Mouse (Mus musculus) heart, adult 18-20 months (tissue): ENCODE data around the gene Rgs14. TPM values are rescaled to one million over a fixed set of nuclear protein-coding genes. Genes with fewer than 3 reads are reported as not detected.

Source experiments
- DNase-seq, 2 experiments: peaks; one replicate each; pipeline ENCODE4 v3.0.0; 2021 to 2022; ENCODE audit warnings: mixed read lengths in 1 of 2
- total RNA-seq, 2 experiments: library from RNA; stranded (reverse); gene quantifications; 2 replicates each; pipeline ENCODE4 v1.2.3; 2021

Rgs14 gene
- total RNA-seq, 2 experiments from 2014 or later: 0.57 to 1.5 TPM

DNA sequence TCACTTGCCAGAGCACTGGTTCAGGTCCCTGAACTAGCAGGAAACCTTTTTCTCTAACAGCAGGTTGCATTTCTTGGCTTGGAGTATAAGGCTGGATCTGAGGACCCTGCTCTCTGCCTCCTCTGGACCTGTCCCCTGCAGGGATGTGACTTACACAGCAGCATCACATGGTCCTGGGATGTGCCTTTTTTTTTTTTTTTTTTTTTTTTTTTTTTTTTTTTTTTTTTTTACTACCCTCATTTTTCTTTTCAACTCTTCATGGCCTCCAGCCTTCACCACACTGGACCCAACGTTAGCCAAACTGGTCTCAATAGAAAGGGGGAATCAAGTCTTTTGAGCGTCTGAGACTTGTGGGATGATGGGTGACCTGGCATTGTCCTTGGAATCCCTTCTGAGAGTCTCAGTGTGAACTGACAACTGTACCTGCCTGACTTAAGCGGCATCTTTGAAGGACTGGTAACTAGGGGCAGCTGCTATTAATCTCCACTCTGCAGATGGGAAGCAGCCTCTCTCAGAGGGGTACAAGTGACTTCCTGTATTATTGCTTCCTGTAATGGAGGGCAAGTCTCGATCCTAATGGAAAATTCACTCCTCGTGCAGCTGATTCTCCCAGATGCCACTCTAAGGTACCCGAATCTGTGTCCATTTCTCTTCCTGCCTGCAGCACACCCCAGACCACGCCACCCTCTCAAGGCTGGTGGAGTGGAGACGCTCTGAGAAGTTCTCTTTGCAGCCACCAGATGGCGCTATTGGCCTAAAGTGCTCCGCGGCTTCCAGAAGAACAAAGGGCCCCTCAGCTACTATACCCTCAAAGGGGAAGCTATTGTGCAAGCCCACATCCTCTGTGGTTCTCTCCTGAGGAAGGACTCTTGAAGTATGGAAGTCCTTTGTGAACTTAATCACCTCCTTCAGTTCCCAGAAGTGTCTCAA is 35.6 kb downstream of the Rgs14 start:
- DNase-seq: peak; percentile 78 to 84

DNA sequence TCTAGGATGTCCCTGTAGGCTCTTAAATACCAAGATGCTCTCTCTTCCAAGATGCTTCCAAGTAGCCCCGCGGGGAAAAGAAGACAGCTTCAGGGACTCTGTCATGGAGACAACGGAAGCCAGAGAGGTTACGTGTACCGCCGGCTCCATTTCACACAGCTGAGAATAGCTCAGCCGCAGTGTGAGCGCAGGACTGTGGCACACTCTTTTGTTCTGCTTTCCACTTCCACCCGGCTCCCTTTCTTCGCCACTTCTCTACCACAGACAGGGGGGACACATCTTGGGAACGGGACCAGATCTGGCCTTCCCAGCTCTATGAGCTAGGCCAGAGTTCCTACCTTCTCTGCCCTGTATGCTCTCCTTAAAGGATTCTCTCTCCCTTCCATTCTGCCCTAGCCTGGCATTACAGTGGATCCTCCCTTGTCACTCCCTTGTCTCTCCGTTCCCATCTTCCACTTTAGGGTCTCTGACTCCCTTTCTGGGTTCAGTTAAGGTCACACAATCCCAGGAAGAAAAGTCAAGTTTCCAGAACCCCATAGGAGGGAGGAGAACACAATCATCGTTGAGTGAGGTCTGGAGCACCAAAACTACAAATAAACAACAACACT is 36.4 kb downstream of the Rgs14 start:
- DNase-seq: no peak

DNA sequence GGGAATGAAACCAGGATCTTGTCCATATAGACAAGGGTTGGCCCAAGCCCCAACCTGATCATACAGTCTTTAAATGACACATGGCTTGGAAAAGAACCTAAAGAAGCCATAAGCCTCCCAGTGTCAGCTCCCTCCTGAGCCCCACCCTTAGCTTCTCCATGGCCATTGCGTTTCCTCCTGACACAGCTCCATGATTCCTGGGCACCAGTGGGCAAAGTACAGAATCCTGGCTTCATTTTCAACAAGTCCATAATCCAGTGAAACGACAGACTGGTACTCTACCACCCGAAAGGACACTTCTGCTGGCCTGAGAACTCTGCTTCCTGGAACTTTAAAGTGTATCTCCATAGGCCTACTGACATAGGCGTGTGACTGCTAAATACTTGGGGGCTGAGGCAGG is 37.8 kb downstream of the Rgs14 start:
- no peak for DNase-seq

DNA sequence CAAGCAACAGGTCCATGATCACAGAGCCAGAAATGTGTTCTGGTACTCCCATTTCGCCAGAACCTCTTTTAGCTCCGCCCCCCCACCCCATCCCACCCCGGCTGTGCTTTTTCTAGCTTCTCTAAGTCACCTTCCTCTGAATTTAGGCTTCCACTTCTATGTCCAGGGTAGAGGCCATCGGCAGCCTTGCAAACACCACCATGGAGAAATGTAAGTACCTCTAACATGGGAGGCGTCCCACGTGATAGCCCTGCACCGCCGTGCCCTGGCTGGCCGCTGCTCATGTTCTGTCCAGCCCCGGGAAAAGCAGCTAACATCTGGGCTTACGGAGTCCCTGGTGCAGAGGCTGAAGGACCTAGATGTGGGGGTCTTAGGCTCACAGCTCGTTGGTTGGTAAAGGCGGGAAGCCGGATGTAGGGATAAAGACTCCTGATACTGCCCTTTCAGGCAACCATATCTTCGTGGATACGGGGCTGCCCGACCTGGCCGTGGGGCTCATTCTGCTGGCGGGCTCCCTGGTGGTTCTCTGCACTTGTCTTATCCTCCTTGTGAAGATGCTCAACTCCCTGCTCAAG is 39.1 kb downstream of the Rgs14 start:
- DNase-seq: no peak

DNA sequence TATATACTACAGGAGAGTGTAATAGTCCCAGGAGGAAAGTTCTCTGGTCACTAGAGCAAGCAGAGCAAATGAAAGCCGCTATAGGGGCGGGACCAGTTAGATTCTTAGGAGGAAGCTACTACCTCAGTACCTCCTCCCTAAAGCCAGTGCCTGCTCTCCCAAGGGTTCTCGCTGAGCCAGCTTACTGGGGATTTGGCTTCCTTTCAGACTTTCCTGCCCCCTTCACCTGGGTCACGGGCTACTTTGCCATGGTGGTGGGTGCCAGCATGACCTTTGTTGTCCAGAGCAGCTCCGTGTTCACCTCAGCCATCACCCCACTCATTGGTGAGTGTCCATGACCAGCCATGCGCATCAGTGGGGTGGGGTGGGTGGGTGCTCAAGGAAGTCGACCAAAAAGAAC is 42.3 kb downstream of the Rgs14 start:
- no peak for DNase-seq

DNA sequence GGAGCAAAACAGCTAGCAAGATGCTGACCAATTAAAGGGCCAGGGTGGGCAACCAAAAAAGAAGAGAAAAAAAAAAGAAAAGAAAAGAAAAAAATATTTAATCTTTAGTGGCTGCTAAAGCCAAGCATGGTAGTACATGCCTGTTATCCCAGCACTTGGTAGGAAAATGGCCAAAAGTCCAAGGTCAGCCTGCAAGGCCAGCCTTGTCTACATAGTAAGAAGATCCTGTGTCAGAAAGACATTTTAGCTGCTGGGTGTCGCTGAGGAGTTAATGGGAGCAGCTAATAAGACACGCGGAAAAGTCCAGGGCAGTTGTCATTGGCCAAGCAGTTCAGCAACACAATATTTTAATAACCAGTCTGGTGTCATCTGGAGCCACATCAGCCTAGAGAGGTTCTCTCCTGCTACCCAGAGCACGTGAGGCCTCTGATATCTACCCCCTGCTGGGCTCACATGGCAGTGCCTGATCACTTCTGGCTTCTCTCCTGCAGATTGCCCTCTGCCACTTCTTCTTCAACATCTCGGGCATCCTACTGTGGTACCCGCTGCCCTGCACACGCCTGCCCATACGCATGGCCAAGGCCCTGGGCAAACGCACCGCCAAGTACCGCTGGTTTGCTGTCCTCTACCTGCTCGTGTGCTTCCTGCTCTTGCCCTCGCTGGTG is 43.2 kb downstream of the Rgs14 start:
- DNase-seq: no peak

DNA sequence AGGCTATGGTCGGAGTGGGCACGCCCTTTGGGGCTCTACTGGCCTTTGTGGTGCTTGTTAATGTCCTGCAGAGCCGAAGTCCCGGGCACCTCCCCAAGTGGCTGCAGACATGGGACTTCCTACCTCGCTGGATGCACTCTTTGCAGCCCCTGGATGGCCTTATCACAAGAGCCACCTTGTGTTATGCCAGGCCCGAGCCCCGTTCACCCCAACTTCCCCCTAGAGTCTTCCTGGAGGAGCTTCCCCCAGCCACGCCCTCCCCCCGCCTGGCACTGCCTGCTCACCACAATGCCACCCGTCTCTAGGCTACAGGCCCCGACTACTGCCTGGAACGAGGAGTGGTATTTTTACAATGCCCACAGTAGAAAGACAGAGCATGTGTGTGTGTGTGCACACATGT is 43.8 kb downstream of the Rgs14 start:
- DNase-seq: no peak

DNA sequence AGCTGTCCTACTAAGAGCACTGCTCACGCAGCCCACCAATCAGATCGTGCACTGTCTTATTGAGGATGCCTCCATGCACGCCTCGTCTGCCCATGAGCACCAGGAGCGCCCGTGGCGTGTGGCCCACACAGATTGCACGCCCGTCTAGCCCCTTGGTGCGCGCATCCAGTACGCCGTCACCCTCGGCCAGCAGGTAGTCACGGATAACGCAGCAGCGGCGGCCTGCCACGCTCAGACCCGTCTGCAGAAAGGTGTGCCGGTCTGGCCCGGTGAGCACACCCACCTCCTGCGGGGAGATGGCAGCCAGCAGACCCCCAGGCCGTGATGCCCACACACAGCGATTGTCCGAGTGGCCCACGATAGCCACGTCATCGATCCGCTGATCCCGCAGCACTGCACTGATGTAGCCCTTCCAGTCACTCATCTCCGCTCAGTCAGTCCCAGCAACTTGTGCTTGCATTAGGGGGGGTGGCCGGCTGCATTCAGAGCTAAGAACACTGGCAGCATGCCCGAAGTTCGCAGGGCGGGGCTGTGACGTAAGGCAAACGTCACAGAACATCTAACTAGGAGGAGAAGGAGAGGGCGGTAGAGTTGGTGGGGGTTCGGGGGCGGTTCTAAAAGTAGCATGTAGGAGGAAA is 45.3 kb downstream of the Rgs14 start, which contains the start of gene Pfn3:
Gene Pfn3 (minus strand): TSS at position 490 of the 638 bp plus-strand sequence.
- DNase-seq: peak in 1 of 2 experiments; percentile 19

DNA sequence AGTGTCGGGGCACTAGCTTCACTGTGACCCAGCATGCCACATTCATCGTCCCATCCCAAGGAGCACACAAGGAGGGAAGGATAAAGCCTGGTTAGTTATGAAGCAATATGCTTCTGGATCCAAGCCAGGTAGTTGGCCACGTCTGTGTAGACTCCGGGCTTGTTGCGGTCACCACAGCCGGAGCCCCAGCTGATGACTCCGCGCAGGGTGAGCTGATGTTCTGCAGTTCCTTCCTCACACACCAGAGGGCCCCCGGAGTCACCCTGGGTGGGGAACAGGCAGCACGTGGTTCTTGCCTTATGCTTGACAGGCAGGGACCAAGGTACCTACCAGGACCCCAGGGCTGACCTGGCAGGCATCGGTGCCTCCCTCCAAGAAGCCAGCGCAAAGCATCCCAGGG is 48.5 kb downstream of the Rgs14 start:
- peak; percentile 89 to 97 for DNase-seq

DNA sequence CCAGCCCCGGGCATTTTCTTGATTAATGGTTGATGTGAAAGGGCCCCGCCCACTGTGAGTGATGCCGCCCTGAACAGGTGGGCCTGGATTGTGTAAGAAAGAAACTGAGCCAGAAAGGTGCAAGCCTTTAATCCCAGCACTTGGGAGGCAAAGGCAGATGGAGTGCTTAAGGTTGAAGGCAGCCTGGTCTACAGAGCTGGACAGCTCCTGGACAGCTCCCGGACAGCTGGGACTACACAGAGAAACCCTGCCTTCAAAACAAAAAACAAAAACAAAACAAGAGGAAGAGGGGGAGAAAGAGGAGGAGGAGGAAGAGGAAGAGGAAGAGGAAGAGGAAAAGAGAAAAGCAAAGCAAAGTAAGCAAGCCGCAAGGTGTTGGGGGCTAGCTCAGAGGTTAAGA is 49.6 kb downstream of the Rgs14 start:
- DNase-seq: no peak

DNA sequence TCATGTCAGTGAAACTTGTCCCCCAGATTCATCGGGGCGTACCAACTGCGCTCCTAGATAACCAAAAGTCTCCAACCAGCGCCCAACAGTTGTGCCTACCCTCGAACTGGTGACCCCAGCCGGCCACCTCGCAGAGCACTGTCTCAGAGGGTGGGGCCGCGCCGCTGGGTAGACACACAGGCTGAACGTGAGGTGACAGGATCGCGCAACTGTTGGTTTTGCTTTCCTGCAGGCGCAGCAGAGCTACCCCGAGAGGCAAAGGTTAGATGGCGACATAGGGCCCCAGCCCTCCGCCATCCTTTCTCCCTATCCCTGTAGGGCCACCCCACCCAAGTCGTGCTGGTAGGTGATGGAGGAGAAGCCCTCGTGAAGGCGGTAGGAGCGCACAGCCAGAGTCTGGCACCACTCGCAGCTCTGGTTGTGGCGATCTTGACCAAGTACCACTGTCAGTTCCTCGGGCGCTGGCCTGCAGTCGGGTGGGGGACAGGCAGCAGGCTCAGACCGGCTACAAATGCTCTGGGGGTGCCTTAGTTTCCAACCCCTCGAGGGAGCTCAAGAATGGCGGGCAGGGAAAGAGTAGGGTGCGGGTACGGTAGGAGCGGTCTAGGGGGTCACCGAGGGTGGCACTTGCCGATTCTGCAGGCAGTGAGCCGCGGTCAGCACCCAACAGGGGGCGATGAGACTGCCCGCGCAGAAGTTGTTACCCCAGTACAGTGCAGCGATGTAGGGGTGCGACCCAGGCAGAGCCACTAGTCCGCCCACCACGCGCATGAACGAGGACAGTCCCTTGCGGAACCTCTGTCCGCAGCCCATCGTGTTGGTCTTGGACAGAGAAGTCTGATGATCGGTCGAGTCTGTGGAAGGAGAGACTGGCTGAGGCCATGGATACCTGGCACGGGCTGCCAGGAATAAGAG is 50.7 kb downstream of the Rgs14 start:
- DNase-seq: no peak

DNA sequence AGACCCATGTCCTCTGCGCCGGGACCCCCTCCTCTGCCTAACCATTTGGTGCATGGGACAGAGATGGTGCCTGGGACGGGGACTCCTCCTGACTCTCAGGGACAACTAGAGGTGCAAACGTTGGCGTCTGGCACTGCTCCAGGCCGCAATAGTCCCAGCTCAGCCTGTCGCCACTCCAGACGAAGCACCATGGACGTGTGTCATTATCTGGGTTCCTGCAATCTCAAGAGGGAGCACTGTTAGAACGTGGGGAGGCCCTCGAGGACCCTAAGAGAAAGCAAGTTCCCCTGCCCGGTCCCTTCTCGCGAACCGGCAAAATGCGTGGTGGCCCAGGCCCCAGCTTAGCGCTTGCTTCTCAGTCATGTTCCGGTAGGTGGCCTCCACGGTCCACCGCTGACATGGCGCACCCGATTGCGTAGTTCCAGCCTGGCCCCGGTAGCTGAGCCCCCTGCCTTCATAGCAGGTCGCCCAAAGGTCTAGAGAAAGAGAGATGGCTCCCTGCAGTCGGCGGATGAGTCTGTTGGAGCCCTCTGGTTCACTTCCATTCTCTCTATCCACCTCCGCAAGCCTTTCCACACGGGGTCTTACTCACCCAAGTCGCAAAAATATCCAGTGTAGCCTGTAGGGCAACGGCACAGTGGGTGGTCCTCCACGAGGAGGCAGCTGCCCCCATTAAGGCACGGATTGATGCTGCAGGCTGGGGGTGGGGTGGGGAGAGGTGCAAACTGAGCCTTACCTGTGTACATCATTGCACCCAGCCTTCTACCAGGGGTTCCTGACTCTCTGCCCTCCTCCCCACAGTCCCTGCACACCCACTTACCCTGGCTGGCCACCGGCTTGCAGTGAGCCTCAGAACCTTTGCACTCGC is 51.6 kb downstream of the Rgs14 start:
- peak; percentile 82 to 85 for DNase-seq

DNA sequence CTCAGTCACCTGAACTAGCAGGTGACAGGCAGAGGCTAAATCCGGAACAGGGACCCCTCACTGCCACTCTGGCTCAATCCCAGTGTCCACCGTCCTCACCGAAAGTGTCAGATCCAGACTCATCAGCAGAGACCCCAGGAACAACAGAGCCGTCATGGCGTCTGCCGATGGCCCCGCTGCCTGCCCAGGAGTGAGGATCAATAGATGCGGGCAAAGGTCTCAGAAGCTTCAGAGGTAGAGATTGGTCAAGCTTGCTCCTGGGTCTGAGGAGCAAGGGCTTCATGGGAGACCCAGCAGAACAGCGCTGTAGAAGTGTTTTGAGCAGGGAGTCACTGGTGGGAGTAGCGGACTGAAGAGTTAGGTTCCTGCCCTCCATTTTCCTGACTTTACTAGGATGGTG is 57.1 kb downstream of the Rgs14 start, which contains the start of gene F12:
Gene F12 (minus strand): TSS at position 181 of the 400 bp plus-strand sequence.
- DNase-seq: no peak

DNA sequence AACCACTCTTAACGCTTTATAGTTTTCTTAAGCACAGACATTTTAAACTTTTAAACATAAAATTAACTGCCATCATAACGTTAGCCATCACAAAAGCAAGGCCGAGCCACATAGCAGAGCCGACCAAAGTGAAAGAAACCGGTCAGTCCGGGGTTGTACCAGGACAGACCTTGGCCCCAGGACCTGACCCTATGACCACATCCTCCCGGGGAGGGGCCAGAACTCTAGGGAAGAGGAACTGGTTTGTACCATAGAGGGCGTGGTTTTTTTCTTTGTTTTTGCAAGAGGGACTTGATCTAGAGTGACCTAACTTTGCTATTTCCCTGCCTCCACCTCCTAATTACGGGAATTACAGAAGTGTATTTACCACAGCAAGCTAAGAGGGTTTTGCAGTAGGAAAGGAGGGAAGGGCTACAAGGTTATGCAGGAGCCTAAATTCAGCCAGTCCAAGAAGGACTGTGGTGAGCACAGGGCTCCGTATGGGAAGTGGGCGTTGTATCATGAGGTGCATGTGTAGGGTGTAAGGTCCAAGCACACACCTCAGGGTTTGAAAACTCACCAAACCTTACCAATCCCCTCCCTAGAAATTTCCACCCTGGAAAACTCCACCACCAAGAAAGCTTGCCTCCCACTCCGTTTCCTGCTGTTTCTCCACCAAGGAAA is 59.8 kb downstream of the Rgs14 start:
- DNase-seq: peak; percentile 85 to 93

DNA sequence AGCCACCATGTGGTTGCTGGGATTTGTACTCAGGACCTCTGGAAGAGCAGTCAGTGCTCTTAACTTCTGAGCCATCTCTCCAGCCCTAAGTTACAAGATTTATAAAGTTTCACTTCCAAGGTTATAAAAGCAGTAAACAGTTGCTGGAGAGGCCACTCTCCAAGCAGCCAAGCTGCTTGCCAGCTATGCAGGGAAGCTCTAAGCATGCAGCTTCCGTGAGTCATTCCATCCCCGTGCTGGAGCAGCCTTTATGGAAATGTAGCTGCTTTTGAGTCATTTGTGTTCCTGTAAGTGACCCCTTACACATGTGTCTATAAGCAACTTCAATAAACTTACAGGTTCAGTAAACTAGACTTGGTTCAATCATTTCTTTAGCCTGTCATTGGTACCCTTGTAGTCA is 61.0 kb downstream of the Rgs14 start:
- DNase-seq: no peak

DNA sequence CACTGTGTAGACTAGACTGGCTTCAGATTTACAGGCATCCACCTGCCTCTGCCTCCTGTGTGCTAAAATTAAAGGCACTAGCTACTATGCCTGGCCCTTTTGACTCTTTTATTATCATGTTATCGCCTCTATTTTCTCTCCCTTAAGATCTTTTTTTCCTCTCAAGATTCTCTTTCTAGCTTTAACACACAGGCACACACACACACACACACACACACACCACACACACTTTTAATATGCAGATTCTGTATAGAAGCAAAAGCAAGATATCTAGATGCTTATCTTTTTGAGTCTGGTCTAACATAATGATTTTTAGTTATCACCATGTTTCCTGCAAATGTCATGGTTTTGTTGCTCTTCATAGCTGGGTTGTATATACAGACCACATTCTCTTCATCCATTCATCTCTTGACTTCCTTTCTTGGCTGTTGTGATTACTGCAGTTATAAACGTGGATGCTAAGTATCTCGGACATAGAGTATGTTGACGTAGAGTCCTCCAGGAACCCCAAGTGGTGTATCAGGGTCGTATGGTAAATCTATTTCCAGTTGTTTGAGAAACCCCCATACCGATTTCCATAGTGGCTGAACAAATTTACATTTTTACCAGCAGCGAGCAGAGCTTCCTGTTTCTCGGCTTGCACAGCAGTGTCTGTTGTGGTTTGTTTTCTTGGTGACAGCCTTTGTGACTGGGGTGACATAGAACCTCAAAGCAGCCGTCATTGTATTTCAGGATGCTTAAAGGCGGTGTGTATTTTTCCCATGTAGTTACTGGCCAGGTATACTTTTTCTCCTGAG is 62.6 kb downstream of the Rgs14 start:
- DNase-seq: peak in 1 of 2 experiments; percentile 31
